Mouse (Mus musculus) liver, embryonic 13.5 days (tissue): ENCODE results near the gene C3ar1. TPM values are rescaled to one million over a fixed set of nuclear protein-coding genes. Genes with fewer than 3 reads are reported as not detected.

ENCODE experiments used
- ATAC-seq: fragments of 200-750 bp; cut with Nextera tagmentation; 2 replicates; pipeline ENCODE4 v1.8.0; 2017; ENCODE audit warnings: low read depth, mild to moderate bottlenecking, moderate number of reproducible peaks, moderate library complexity
- DNase-seq: peaks from one replicate; pipeline ENCODE4 v3.0.0; 2022
- H3K27ac ChIP-seq: fragments of 300-500 bp; sonication (generic); 2 replicates; pipeline ENCODE4 v1.5.1; 2015; ENCODE audit warnings: moderate library complexity, mild to moderate bottlenecking, inconsistent platforms
- H3K27me3 ChIP-seq: fragments of 300-500 bp; sonication (generic); 2 replicates; pipeline ENCODE4 v1.6.1; 2015; ENCODE audit warnings: mild to moderate bottlenecking, inconsistent platforms
- H3K36me3 ChIP-seq: fragments of 300-500 bp; sonication (generic); 2 replicates; pipeline ENCODE4 v1.6.1; 2015; ENCODE audit warnings: mild to moderate bottlenecking, inconsistent platforms
- H3K4me1 ChIP-seq: fragments of 300-500 bp; sonication (generic); replicated peaks from 2 replicates; pipeline ENCODE4 v1.6.1; 2015; ENCODE audit warnings: inconsistent platforms
- H3K4me2 ChIP-seq: fragments of 300-500 bp; sonication (generic); 2 replicates; pipeline ENCODE4 v1.6.1; 2015; ENCODE audit warnings: inconsistent platforms, mild to moderate bottlenecking, moderate library complexity
- H3K4me3 ChIP-seq: fragments of 300-500 bp; sonication (generic); replicated peaks from 2 replicates; pipeline ENCODE4 v1.5.1; 2015; ENCODE audit warnings: mild to moderate bottlenecking, inconsistent platforms
- H3K9ac ChIP-seq: fragments of 300-500 bp; sonication (generic); 2 replicates; pipeline ENCODE4 v1.6.1; 2015; ENCODE audit warnings: mild to moderate bottlenecking, inconsistent platforms
- H3K9me3 ChIP-seq: fragments of 300-500 bp; sonication (generic); replicated peaks from 2 replicates; pipeline ENCODE4 v1.6.1; 2016; ENCODE audit warnings: inconsistent platforms
- WGBS: fragments of 180-500 bp; shearing (Covaris S2); methylation state at CpG from one replicate; pipeline ENCODE4 v1.1.7; 2015; ENCODE audit not compliant: insufficient replicate concordance; 5-methylcytosine and 5-hydroxymethylcytosine counted together
- polyA plus RNA-seq: library from polyadenylated mRNA; unstranded; fragments of >200 nt; fragmentation: Nextera tagmentation; extraction: Ambion mirVana; gene quantifications from 2 replicates; pipeline ENCODE4 v1.2.1, GENCODE M21; 2015

Gene C3ar1
- polyA plus RNA-seq, 1 experiment from 2014 or later = 1.1 TPM

- peaks cover 14% of the 10 kb centered on the region for H3K36me3 ChIP-seq
- H3K27ac ChIP-seq = peak overlapping the region; percentile 81
- peaks cover 63% of the 10 kb centered on the region for H3K4me1 ChIP-seq
- H3K9me3 ChIP-seq = no peaks in the 10 kb centered on the region
- DNase-seq = peak; percentile 80
- peak overlapping the region; percentile 59 for H3K4me3 ChIP-seq
- WGBS = 5% methylated on average over 29 of the region's 29 CpGs
- ATAC-seq = peak; percentile 98
- H3K4me2 ChIP-seq = peak overlapping the region; percentile 91
- H3K27me3 ChIP-seq = 0 out of 2 replicates have a peak, but pooled peaks cover 4% of the 10 kb centered on the region
- H3K9ac ChIP-seq = peak overlapping the region; percentile 70
Measured at GRCm38 (mm10) chr6:122825923-122826742, 29.8 kb downstream of the C3ar1 start.

DNA sequence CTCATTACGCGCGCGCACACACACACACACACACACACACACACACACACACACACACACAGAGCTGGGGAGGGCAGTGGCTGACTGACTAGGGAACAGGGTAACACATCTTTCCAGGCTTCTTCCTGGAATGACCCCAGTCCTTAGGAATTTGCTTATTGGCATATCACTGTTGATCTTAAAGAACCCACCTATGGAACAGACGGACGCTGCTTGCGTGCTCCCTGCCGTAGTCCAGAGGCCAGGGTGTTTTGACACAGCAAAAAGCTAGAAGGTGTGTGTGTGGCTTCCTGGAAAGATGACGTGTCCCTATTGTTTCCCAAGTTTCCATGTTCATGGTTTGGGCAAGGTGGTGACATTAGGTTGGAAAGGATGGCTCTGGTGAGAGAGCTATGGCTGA is 30.8 kb downstream of the C3ar1 start:
- WGBS = 90% methylated on average over 9 of the region's 9 CpGs
- ATAC-seq (no peak), DNase-seq (no peak)
- Histone ChIP-seq H3K4me1 (peaks cover 73% of the 10 kb centered on the region), H3K4me3 (no peak overlapping the region), H3K36me3 (peaks cover 12% of the 10 kb centered on the region), H3K9ac (peak overlapping the region; percentile 70; the same call in 1 of the 2 replicates), H3K9me3 (no peaks in the 10 kb centered on the region), H3K27ac (no peak overlapping the region; the same call in 1 of the 2 replicates), H3K27me3 (peaks cover 10% of the 10 kb centered on the region; the same call in 1 of the 2 replicates), H3K4me2 (peak overlapping the region; percentile 91; the same call in 1 of the 2 replicates)

DNA sequence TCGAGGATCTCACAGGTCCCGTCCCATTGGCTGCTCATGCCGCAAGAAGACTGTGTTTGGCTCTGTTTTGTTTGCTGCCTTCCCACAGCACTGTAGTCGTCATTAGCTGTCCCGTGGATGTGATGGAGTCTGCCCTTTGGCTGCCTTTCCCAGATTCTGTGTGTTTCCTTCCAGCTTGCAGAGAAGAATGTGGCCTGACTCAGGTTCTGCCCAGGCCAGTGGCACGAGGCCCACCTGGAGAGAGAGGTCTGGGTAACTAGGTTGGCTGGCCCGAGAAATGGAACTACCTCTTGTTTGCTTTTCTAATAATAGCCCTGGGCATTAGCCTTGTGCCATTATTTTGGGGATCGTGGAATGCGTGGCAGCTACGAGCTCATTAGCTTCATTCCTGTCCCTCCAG is 31.9 kb downstream of the C3ar1 start:
- Histone ChIP-seq H3K4me3 (no peak overlapping the region), H3K9me3 (no peaks in the 10 kb centered on the region), H3K9ac (no peak overlapping the region; the same call in 1 of the 2 replicates), H3K4me1 (peaks cover 80% of the 10 kb centered on the region), H3K27ac (peak overlapping the region; percentile 9; the same call in 1 of the 2 replicates), H3K4me2 (no peak overlapping the region), H3K27me3 (peaks cover 10% of the 10 kb centered on the region; the same call in 1 of the 2 replicates), H3K36me3 (peaks cover 7% of the 10 kb centered on the region)
- DNase-seq (no peak), ATAC-seq (no peak)
- WGBS = 75% methylated on average over 10 of the region's 10 CpGs

DNA sequence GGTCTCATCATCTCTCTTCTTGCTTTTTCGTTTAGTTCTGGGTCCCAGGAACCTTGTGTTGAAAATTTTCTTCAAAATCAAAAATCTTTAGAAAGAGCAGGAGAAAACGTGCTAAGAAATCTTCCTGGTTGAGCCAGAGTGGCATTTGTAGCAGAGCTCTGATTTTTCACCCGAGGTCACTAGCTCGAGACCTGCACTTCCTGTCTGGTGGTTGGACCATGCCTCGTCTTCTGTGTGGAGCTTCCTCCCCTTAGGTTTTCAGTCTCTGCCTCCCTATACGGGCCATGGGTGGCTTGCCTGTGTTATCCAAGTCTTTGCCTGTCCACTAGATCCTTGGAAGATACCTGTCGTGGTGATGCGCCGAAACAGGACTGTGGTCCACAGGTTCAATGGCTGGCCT is 34.1 kb downstream of the C3ar1 start:
- ATAC-seq (no peak), DNase-seq (no peak)
- Histone ChIP-seq H3K9ac (no peak overlapping the region), H3K27ac (no peak overlapping the region; the same call in 1 of the 2 replicates), H3K4me2 (peak overlapping the region; percentile 97), H3K27me3 (peaks cover 10% of the 10 kb centered on the region; the same call in 1 of the 2 replicates), H3K9me3 (no peaks in the 10 kb centered on the region), H3K4me3 (no peak overlapping the region), H3K36me3 (no peaks in the 10 kb centered on the region), H3K4me1 (peaks cover 75% of the 10 kb centered on the region)
- 51% methylated on average over 9 of the region's 9 CpGs for WGBS

DNA sequence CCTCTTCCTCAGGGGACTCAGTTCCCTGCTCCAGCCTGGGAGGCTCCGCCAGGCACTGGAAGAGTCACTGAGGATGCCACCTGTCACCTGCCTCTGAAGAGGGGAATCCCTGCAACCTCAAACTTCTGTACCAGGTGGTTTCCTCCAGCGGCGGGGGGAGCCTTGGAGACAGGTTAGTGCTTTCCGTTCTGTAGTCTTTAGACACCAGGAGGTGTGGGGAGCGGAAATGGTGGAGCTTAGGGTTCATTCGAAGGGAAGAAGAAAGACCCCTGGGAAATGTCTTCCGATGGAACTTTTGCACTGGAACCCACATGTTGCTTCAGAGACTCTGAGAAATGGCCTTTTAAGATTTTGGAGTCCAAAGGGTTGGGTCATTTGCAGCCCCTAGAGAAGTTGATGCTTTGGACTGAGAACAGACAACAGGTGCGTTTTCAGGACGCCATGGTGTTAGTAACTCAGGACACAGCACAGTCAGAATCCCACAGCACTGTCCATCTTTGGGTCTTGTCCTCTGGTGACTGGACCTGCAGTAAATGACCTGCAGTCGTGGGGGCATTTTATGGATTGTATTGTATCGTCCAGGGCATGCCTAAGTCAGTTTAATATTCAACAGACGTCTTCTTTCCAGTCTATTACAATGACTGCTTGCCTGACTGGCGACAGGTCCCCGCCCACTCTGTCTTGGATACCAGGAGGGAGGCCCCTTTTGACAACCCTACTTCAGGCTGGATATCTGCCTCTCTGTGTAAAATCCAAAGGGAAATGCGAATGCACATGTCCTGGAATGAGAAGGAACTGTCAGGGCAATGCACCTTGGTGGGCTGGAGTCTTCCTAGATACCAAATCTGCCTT is 34.9 kb downstream of the C3ar1 start:
- 40% methylated on average over 15 of the region's 15 CpGs for whole genome bisulfite sequencing
- DNase-seq (no peak), ATAC-seq (no peak)
- H3K9me3 ChIP-seq = no peaks in the 10 kb centered on the region
- no peak overlapping the region; the same call in 1 of the 2 replicates for H3K27ac ChIP-seq
- peak overlapping the region; percentile 85 for H3K4me3 ChIP-seq
- no peaks in the 10 kb centered on the region for H3K36me3 ChIP-seq
- H3K4me1 ChIP-seq = peaks cover 67% of the 10 kb centered on the region
- H3K4me2 ChIP-seq = peak overlapping the region; percentile 97
- H3K9ac ChIP-seq = peak overlapping the region; percentile 94
- peaks cover 10% of the 10 kb centered on the region; the same call in 1 of the 2 replicates for H3K27me3 ChIP-seq

DNA sequence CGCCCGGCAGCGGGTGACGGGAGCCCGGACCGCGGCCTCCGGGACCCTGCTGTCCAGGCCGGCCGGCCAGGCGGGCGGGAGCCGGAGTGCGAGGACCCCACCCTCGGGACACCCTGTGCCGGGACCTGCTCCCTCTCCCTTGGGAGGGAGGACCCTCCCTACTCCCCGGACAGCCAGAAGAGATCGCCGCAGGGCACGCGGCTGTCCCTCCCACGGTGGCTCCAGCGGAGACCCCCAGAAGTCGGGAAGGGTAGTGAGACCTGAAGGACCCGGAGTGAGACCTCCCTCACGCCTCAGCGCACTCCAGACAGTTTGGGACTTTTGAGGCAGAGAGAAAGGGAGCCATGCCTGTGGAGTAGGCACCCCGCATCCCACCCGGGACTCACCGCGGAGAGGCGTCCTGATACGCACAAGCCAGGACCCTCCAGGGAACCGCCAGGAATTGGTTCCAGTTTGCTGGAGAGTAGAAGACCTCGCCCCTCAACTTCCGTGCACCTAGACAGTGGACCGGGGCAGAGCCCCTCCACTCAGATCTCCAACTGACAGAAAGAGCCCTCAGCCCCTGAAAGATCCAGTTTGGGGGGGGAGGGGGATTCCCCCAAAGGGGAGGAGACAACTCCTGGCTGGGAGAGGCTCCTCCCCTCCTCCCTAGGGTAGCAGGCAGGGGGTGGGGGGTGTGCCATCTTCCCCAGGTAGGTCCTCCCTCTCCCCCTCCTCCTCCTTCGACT is 35.7 kb downstream of the C3ar1 start:
- peak overlapping the region; percentile 75 for H3K27ac ChIP-seq
- under 1% methylated on average over 38 of the region's 38 CpGs for WGBS
- peak; percentile 67 for ATAC-seq
- H3K9ac ChIP-seq = peak overlapping the region; percentile 94
- H3K4me1 ChIP-seq = peaks cover 59% of the 10 kb centered on the region
- peak overlapping the region; percentile 85 for H3K4me3 ChIP-seq
- H3K36me3 ChIP-seq = no peaks in the 10 kb centered on the region
- peak overlapping the region; percentile 97 for H3K4me2 ChIP-seq
- peaks cover 10% of the 10 kb centered on the region; the same call in 1 of the 2 replicates for H3K27me3 ChIP-seq
- no peaks in the 10 kb centered on the region for H3K9me3 ChIP-seq
- DNase-seq = no peak

DNA sequence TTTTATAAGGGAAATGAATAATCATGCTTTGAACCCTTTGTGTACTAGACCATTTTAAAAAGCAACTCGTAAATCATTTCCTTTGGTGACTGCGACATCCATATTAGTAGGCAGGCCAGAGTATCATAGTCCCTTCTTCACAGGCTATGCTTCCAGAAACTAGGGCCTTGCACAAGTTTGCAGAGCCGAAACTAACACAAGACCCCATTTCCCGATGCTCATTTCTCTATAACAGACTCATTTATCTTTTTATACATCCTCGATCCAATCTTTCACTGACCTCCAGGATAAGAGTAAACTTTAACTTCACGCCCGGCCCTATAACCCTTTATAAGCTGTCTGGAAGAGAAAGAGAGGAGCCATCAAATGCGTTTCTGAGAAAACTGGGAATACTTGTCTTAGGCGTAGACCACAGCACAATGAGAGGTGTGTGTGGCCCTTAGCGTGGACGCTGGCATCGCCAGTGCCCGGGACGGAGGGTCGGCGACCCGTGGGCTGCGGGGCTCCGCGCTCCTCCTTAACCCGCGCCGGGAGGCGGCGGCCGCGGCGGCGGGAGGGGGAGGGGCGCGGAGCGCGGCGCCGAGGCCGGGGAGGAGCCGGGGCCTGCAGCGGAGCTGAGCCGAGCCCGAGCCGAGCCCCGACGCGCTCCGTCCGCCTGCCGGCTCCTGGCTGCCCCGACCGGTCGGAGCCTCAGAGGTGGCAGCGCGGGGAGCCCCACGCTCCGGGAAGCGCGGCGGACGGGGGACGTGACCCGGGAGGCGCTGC is 36.5 kb downstream of the C3ar1 start, which contains the start of gene Foxj2:
Gene Foxj2 (plus strand): TSS at position 609 of the 765 bp plus-strand sequence.
- Histone ChIP-seq H3K9ac (peak within 1 kb of the TSS; percentile 94), H3K36me3 (no peaks in the 10 kb centered on the region), H3K9me3 (no peaks in the 10 kb centered on the region), H3K4me2 (peak within 1 kb of the TSS; percentile 97), H3K4me3 (peak within 1 kb of the TSS; percentile 85), H3K27me3 (peaks cover 10% of the 10 kb centered on the region; the same call in 1 of the 2 replicates), H3K27ac (peak within 1 kb of the TSS; percentile 75), H3K4me1 (peaks cover 51% of the 10 kb centered on the region)
- peak; percentile 55 for DNase-seq
- 4% methylated on average over 52 of the region's 61 CpGs for WGBS
- peak; percentile 91 for ATAC-seq

- H3K9me3 ChIP-seq = no peaks in the 10 kb centered on the region
- H3K9ac ChIP-seq = no peak overlapping the region
- H3K4me1 ChIP-seq = peaks cover 38% of the 10 kb centered on the region
- H3K4me2 ChIP-seq = no peak overlapping the region
- no peaks in the 10 kb centered on the region for H3K36me3 ChIP-seq
- DNase-seq = no peak
- H3K27ac ChIP-seq = 0 out of 2 replicates have a peak overlapping the region, but pooled peaks have one; percentile 58
- no peak overlapping the region for H3K4me3 ChIP-seq
- ATAC-seq = no peak
- H3K27me3 ChIP-seq = no peaks in the 10 kb centered on the region
- 88% methylated on average over 4 of the region's 4 CpGs for WGBS
Measured at GRCm38 (mm10) chr6:122813640-122814039, 42.3 kb downstream of the C3ar1 start.

DNA sequence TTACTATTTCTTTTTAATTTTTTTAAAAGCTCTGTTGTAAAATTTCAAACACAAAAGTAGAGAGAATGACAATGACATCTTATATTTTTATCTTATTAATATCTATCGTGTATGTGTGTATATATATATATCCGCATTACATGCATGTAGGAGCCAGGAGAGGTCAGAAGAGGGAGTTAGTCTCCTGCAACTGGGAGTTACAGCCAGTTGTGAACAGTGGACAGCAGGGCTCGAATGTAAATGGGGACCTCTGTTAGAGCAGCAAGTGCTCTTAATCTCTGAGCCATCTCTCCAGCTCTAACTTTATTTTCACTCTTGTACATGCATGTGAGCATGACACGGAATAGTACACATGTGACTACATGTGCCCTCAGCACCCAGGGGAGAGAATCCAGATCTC is 43.2 kb downstream of the C3ar1 start:
- Histone ChIP-seq H3K9me3 (no peaks in the 10 kb centered on the region), H3K4me1 (peaks cover 30% of the 10 kb centered on the region), H3K36me3 (no peaks in the 10 kb centered on the region), H3K4me3 (no peak overlapping the region), H3K4me2 (peak overlapping the region; percentile 21; the same call in 1 of the 2 replicates), H3K9ac (no peak overlapping the region), H3K27me3 (no peaks in the 10 kb centered on the region), H3K27ac (no peak overlapping the region)
- DNase-seq (no peak), ATAC-seq (no peak)
- 73% methylated on average over 4 of the region's 4 CpGs for WGBS
